Mouse (Mus musculus) heart, adult 10 weeks (tissue): ENCODE data around the gene Ano8. TPM values are rescaled to one million over a fixed set of nuclear protein-coding genes. Genes with fewer than 3 reads are reported as not detected.

Experiments used
- polyA plus RNA-seq: library from polyadenylated mRNA; stranded (reverse); fragments of 350-450 nt; fragmentation: Illumina TruSeq; extraction: RNeasy Lipid Tissue Mini Kit (QIAGEN cat#74804); gene quantifications from one replicate; pipeline ENCODE4 v1.2.3, GENCODE M21; 2014; ENCODE audit warnings: low read depth, low replicate concordance

Ano8 gene
- polyA plus RNA-seq, result 12.2 TPM

DNA sequence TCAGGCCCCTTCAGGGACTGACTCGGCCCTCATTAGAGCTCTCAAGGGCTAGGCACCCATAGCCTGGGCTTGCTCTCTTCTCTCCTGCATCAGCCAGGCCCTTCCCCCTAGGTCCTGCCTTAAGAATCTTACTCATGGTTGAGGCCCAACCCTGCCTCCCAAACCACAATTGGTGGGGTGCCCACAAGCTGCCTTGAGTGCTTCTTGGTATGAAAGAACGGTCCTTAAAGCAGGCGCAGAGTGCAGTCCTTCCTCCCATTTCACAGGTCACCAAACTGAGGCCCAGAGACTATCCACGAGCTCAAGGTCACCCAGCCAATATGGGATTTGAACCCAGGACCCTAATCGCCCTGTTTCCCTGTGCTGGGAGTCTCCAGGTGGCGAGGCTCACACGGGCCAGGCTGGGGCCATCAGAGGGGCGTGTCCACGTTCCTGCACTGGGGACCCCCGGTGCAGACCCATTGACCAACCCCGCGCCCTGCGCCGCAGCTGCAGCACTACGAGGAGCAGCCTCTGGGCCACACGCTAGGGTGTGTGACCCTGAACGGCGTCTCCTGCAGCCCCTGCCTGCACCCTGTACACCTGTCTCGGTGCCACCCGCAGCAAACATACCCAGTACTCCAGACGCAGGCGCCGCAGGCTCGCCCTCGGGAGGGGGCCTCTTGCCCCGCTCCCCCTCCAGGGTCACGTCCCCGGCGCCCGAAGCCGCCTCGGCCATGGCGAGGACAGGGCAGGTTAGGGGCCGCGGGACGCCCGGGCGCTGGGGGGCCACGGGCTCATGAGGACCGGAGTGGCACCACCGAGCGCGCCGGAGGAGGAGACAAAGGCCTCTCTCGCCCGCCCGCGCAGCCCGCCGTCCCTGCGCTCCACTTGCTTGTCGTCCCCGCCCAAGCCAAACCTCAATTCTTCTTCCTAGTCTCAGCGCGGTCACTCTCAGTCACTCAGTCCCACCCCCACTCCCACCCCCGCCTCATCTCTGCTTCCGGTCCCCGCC is at the start of gene Ano8:
TSS of gene Ano8 (minus strand) at position 822 of the 994 bp plus-strand sequence.

DNA sequence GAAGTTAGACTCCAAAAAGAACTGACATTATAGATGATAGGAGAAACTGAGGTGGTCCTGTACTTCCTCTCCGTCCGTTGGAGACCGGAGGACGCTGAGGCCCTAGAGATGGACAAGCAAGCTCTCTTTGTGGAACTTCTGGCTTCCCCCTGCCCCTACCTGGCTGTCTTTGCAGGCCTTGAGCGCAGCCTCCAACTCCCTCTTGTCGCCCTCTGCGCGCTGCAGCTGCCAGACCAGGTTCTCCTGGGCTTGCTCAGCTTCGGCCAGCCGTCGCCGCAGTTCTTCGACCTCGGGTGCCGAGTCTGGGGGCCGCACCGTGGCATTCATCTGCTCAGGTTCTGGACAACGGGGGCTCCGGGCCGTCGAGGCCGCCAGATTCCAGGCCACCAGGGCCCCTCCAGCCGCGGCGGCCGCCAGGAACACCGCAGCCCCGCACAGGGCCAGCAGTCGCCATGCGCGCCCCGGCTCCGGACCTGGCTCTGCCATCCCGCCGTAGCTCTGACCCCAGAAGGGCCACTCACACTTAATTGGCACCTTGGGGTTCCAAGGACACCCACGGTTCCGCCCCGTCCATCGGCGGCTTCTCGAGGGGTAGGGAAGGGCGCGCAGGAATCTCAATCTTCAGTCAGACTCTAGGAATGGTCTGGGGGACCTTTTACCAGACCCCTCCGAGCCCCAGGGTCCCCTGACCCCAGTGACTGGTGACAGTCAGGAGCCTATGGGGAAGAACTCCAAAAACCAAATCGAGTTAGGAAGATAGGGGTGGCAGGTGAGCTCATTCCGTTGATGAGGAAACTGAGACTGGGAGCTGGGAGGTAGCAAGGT is 39.7 kb upstream of the Ano8 start, which contains the start of gene Ccdc194:
TSS of gene Ccdc194 (minus strand) at position 486 of the 825 bp plus-strand sequence.

DNA sequence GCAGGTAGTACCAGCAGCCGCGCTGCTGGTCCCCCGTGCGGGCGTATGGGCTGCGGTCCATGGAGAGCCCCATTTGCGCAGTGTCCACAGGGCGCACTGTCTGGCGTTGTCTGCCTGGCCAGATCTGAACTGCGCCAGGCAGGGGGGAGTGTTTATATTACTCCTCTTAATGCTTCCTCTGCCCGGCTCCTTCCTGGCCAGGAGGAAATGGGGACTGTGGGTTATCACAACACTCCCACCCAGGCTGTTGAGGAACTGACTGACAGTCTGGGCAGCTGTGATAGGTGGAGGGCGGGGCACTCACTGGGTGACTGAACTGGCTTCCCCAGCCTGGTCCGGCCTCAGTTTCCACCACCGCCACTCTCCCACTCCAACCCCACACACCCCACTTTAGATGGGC is 25.9 kb upstream of the Ano8 start, which contains the start of gene Plvap:
TSS of gene Plvap (minus strand) at position 109 of the 400 bp plus-strand sequence.

DNA sequence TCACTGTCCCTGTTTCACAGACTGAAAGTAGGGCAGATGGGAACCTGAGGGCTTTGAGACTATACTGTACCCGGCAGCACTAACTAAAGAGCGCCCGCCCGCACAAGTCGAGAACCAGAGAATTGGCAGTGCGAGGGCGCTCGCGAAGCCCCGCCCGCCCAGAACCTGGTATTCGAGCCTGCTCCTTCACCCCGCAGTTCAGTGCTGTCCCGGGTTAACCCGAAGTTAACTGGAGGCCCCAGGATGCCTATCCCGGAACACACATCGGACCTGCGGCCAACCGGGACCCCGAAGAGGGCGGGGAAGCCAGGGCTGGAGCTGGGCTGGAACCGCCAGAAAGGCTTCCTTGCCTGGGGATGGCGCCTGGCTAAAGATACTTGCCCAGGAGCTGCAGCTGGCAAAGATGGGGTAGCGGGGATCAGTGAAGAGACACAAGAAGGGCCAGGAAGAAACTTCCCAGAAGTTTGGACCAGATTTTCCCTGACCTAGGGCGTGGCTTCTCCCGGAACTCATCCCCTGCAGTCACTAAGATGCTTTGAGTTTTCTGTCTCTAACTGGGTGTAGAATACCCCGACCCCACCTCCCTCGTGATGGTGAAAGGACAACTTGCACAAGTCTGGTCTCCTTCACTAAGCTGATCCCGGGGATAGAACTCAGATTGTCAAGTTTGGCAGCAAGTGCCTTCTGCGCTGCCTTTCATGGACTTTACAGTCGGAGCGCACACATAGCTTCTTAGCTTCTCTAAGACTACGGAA is 2.1 kb upstream of the Ano8 start, which contains the start of gene Gtpbp3:
TSS of gene Gtpbp3 (plus strand) at position 413 of the 755 bp plus-strand sequence.

DNA sequence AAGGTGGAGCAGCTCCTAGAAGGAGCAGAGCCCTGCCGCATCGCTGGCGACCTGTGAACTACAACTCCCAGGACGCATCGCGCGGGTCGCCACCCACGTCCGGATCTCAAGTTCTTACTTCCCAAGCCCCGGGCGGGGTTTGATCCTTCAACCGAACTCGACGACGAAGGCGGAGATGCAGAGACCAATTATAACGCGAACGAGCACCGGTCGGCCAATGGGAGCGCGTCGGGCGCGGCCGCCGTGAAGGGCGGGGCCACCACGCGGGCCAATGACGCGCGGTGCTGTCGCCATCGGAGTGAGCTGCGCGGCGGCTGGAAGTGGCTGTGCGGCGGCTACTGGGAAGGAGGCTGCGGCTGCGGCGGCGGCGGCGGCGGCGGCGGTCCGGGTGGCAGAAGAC is 16.8 kb downstream of the Ano8 start, which contains the start of gene Dda1:
TSS of gene Dda1 (plus strand) at position 284 of the 400 bp plus-strand sequence.

DNA sequence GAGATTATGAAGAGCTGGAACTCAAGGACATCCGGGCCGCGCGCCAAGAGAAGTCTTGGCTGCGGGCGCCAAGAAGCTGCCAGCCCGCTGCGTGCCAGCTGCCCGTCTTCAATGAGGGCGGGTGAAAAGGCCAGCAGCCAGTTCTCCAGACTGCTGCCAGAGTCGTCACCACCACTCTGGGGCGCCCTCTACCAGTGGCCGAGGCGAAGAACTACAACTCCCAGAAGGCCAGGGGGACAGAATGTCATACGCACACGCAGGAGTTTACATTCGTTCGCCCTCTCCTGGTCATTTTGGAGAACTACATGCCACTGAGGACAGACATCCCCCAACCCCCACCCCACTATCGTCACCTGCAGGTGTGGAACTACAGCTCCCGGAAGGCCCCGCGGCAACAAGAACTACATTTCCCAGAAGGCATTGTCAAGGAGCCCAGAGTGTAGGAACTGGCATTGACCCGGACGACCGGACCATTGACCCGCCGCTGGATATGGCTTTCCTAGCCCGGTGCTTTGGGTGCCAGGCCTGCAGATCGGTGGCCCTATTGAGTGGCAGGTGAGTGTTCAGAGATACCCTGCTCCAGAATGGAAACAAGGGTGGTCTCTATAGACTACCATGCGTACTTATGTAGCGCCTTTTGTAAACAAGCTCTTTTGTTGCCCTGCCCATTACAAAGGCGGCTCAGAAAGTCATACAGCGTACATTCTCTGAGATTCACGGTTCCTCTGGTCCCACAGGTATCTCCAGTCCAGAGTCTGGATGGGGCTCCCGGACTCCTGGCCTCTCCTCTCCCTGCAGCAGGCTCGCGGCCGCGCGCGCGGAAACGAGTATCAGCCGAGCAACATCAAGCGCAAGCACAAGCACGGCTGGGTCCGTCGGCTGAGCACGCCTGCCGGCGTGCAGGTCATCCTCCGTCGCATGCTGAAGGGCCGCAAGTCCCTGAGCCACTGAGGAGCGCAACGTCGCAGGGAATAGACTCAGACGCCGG is 21.0 kb downstream of the Ano8 start, which contains the start of gene Mrpl34:
TSS of gene Mrpl34 (plus strand) at position 447 of the 988 bp plus-strand sequence.

DNA sequence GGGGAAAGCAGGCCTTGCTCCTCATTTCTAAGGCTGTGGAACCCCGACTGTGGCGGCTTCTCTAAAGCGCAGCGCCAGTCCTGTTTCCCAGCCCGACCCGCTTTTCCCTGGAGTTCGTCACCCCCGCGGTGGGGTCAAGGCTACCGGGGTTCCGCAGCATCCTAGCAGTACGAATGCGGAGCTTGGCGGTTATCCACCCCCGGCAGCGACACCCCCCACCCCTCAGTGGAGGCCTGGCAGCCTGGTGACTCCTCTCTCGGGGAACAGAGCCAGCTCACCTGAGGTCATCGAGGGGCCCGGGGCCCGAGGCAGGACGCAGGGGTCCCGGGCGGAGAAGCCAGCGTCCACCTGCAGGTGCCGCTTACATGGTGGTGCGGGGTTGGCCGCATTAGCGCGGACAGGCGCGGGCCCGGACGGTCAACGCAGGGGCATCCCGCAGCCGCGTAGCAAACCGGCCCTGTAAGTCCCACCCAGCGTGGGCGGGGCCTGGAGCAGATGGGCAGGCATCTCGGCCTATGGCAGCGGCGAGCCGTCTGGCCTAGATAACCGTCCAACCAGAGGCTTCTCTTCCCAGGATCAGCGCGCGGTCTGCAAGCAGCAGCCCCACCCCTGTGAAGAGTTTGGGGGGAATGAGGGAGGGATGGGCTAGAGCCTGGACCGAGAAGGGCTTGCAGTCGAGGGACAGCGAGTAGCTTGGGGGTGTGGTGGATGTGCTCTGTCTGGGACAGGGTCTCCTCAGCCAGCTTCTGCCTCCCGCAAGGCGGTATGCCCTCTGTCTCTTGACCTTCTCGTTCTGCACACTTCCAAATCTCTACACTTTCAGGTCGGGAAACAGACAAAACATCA is 22.4 kb downstream of the Ano8 start, which contains the start of gene Abhd8:
TSS of gene Abhd8 (minus strand) at position 468 of the 846 bp plus-strand sequence.

Other genes with a start within 250 kb of the Ano8 start
- 24.4 TPM for gene Myo9b, start 213.2 kb downstream of the Ano8 start, polyA plus RNA-seq
- 27.6 TPM for gene Haus8, start 213.0 kb downstream of the Ano8 start, polyA plus RNA-seq
- 174 TPM for gene Use1, start 119.1 kb downstream of the Ano8 start, polyA plus RNA-seq
- gene Ocel1, start 114.7 kb downstream of the Ano8 start, polyA plus RNA-seq, result 9.2 TPM
- 35.0 TPM for gene Nr2f6, start 104.0 kb downstream of the Ano8 start, polyA plus RNA-seq
- 54.2 TPM for gene Ushbp1, start 90.2 kb downstream of the Ano8 start, polyA plus RNA-seq
- 74.7 TPM for gene Babam1, start 89.1 kb downstream of the Ano8 start, polyA plus RNA-seq
- gene Ankle1, start 80.0 kb downstream of the Ano8 start, polyA plus RNA-seq, result not detected
- gene Abhd8, start 22.3 kb downstream of the Ano8 start, polyA plus RNA-seq, result 21.8 TPM
- 132 TPM for gene Mrpl34, start 21.0 kb downstream of the Ano8 start, polyA plus RNA-seq
- gene Dda1, start 16.8 kb downstream of the Ano8 start, polyA plus RNA-seq, result 38.0 TPM
- 20.3 TPM for gene Gtpbp3, start 2.1 kb upstream of the Ano8 start, polyA plus RNA-seq
- gene Plvap, start 25.8 kb upstream of the Ano8 start, polyA plus RNA-seq, result 17.7 TPM
- gene Ccdc194, start 39.7 kb upstream of the Ano8 start, polyA plus RNA-seq, result not detected
- gene Bst2, start 51.5 kb upstream of the Ano8 start, polyA plus RNA-seq, result 48.9 TPM
- gene Mvb12a, start 57.0 kb upstream of the Ano8 start, polyA plus RNA-seq, result 36.1 TPM
- not detected for gene Tmem221, start 72.9 kb upstream of the Ano8 start, polyA plus RNA-seq
- gene Nxnl1, start 80.6 kb upstream of the Ano8 start, polyA plus RNA-seq, result not detected
- 190 TPM for gene Slc27a1, start 82.9 kb upstream of the Ano8 start, polyA plus RNA-seq
- 63.1 TPM for gene Pgls, start 106.2 kb upstream of the Ano8 start, polyA plus RNA-seq
- gene Fam129c, start 111.7 kb upstream of the Ano8 start, polyA plus RNA-seq, result 1.8 TPM
- gene Colgalt1, start 125.0 kb upstream of the Ano8 start, polyA plus RNA-seq, result 40.4 TPM
- 0.81 TPM for gene Unc13a, start 185.8 kb upstream of the Ano8 start, polyA plus RNA-seq
- gene Jak3, start 190.3 kb upstream of the Ano8 start, polyA plus RNA-seq, result 12.1 TPM
- 1.6 TPM for gene Insl3, start 203.3 kb upstream of the Ano8 start, polyA plus RNA-seq
- gene B3gnt3, start 215.8 kb upstream of the Ano8 start, polyA plus RNA-seq, result 6.6 TPM
- gene Fcho1, start 239.8 kb upstream of the Ano8 start, polyA plus RNA-seq, result 0.99 TPM